8 mouse cellular contexts compared by ENCODE assay signal in genomic region chr6:125191332-125192015, GRCm38 (mm10). TPM values are rescaled to one million over a fixed set of nuclear protein-coding genes. Genes with fewer than 3 reads are reported as not detected.
DNase-seq lines count a peak whose midpoint lies in the region; ATAC-seq and TF ChIP-seq lines count a peak whose summit lies in the region.

TSS of gene Ncapd2 (minus strand) at chr6:125191701.
TSS of gene Mrpl51 (plus strand) at chr6:125191801.

- TF ChIP-seq CTCF in liver, embryonic 14.5 days (IDR thresholded peaks at IDR 0.05; ENCODE audit: low read depth) = peak; percentile 39; the same call in 1 of the 2 replicates
- TF ChIP-seq CTCF in stomach, postnatal 0 days (IDR thresholded peaks at IDR 0.05; ENCODE audit: low read depth) = peak; percentile 57

- H3K27ac ChIP-seq in forebrain, embryonic 10.5 days = peak within 1 kb of the TSS; percentile 99
- H3K27ac ChIP-seq in heart, embryonic 15.5 days = peak within 1 kb of the TSS; percentile 100
- H3K27ac ChIP-seq in liver, embryonic 14.5 days = peak within 1 kb of the TSS; percentile 98
- peak within 1 kb of the TSS; percentile 94 for H3K27ac ChIP-seq in neural tube, embryonic 11.5 days (ENCODE audit: low read depth, low read length)
- H3K27ac ChIP-seq in stomach, postnatal 0 days (replicated peaks) = peak within 1 kb of the TSS; percentile 97

- DNase-seq in CD8-positive naive resting alpha-beta T cell, adult 2 months (ENCODE audit: low read depth in 2 of 2, low spot score in 2 of 2) = peak; percentile 94 to 96
- DNase-seq in c-Kit-positive CD71-negative TER-119-negative erythroid progenitor cells, embryonic 14.5 days (ENCODE audit: low read depth) = peak; percentile 96
- DNase-seq in forebrain, embryonic 10.5 days (ENCODE audit: extremely low spot score, low spot score) = peak; percentile 99
- DNase-seq in kidney, postnatal 25 days = peak; percentile 99
- peak; percentile 94 to 96 (median 94) for DNase-seq in liver, embryonic 14.5 days (ENCODE audit: low read depth in 3 of 3, low spot score in 3 of 3)
- peak; percentile 100 for DNase-seq in neural tube, embryonic 11.5 days (ENCODE audit: low spot score)
- DNase-seq in stomach, postnatal 0 days (ENCODE audit: low spot score) = peak; percentile 98

- no peaks in the 10 kb centered on the region for H3K9me3 ChIP-seq in forebrain, embryonic 10.5 days
- H3K9me3 ChIP-seq in heart, embryonic 15.5 days (replicated peaks) = no peaks in the 10 kb centered on the region
- H3K9me3 ChIP-seq in liver, embryonic 14.5 days (ENCODE audit: control insufficient read depth, low read length) = no peaks in the 10 kb centered on the region
- H3K9me3 ChIP-seq in neural tube, embryonic 11.5 days (ENCODE audit: control insufficient read depth, low read length) = no peaks in the 10 kb centered on the region
- H3K9me3 ChIP-seq in stomach, postnatal 0 days (ENCODE audit: control insufficient read depth, low read length) = no peaks in the 10 kb centered on the region

- H3K27me3 ChIP-seq in forebrain, embryonic 10.5 days (ENCODE audit: poor library complexity, severe bottlenecking) = no peaks in the 10 kb centered on the region
- H3K27me3 ChIP-seq in heart, embryonic 15.5 days = no peaks in the 10 kb centered on the region
- no peaks in the 10 kb centered on the region for H3K27me3 ChIP-seq in liver, embryonic 14.5 days (ENCODE audit: control insufficient read depth, insufficient read depth, low read length)
- H3K27me3 ChIP-seq in neural tube, embryonic 11.5 days (ENCODE audit: control insufficient read depth, insufficient read depth, low read length) = no peaks in the 10 kb centered on the region
- H3K27me3 ChIP-seq in stomach, postnatal 0 days (ENCODE audit: control insufficient read depth, insufficient read depth, low read length) = no peaks in the 10 kb centered on the region

- H3K4me1 ChIP-seq in forebrain, embryonic 10.5 days = peaks cover 22% of the 10 kb centered on the region
- peaks cover 23% of the 10 kb centered on the region for H3K4me1 ChIP-seq in heart, embryonic 15.5 days (replicated peaks)
- H3K4me1 ChIP-seq in liver, embryonic 14.5 days (replicated peaks; ENCODE audit: control insufficient read depth in 2 of 2, insufficient read depth in 2 of 2, low read length in 1 of 2) = peaks cover 8 to 9% of the 10 kb centered on the region in 2 experiments
- H3K4me1 ChIP-seq in neural tube, embryonic 11.5 days (ENCODE audit: control insufficient read depth, insufficient read depth, low read length) = peaks cover 2% of the 10 kb centered on the region; the same call in 1 of the 2 replicates
- 0 out of 2 replicates have a peak, but pooled peaks cover 3% of the 10 kb centered on the region for H3K4me1 ChIP-seq in stomach, postnatal 0 days (replicated peaks; ENCODE audit: control insufficient read depth, insufficient read depth)

- H3K4me2 ChIP-seq in heart, embryonic 15.5 days = peak within 1 kb of the TSS; percentile 81
- peak within 1 kb of the TSS; percentile 98 for H3K4me2 ChIP-seq in liver, embryonic 14.5 days (ENCODE audit: low read depth)
- peak within 1 kb of the TSS; percentile 85 for H3K4me2 ChIP-seq in neural tube, embryonic 11.5 days (ENCODE audit: low read depth)
- peak within 1 kb of the TSS; percentile 77 for H3K4me2 ChIP-seq in stomach, postnatal 0 days (replicated peaks; ENCODE audit: low read depth)

- peak; percentile 95 for ATAC-seq in heart, embryonic 15.5 days (replicated peaks; ENCODE audit: insufficient number of reproducible peaks, insufficient read depth, low FRiP score, low read depth)
- peak; percentile 91 for ATAC-seq in liver, embryonic 14.5 days (ENCODE audit: insufficient read depth)
- ATAC-seq in neural tube, embryonic 11.5 days (ENCODE audit: insufficient read depth, low FRiP score, low TSS enrichment) = peak; percentile 97
- peak; percentile 97 for ATAC-seq in stomach, postnatal 0 days (ENCODE audit: low FRiP score, low TSS enrichment)

- under 1% methylated on average over 54 of the region's 54 CpGs for WGBS in forebrain, embryonic 10.5 days
- WGBS in heart, embryonic 15.5 days = under 1% methylated on average over 54 of the region's 54 CpGs
- WGBS in liver, embryonic 14.5 days (ENCODE audit: insufficient replicate concordance) = under 1% methylated on average over 54 of the region's 54 CpGs
- under 1% methylated on average over 54 of the region's 54 CpGs for WGBS in neural tube, embryonic 11.5 days
- WGBS in stomach, postnatal 0 days = under 1% methylated on average over 53 of the region's 54 CpGs

- peak within 1 kb of the TSS; percentile 86 for H3K9ac ChIP-seq in heart, embryonic 15.5 days
- H3K9ac ChIP-seq in liver, embryonic 14.5 days (replicated peaks) = peak within 1 kb of the TSS; percentile 96
- peak within 1 kb of the TSS; percentile 76 for H3K9ac ChIP-seq in neural tube, embryonic 11.5 days (ENCODE audit: low read length)
- peak within 1 kb of the TSS; percentile 73 for H3K9ac ChIP-seq in stomach, postnatal 0 days (ENCODE audit: low read length)

- peak within 1 kb of the TSS; percentile 77 for H3K4me3 ChIP-seq in forebrain, embryonic 10.5 days
- H3K4me3 ChIP-seq in heart, embryonic 15.5 days = peak within 1 kb of the TSS; percentile 80
- H3K4me3 ChIP-seq in liver, embryonic 14.5 days (ENCODE audit: insufficient read depth in 1 of 2, low read depth in 2 of 2, low read length in 2 of 2) = peak within 1 kb of the TSS; percentile 84 to 91
- peak within 1 kb of the TSS; percentile 60 for H3K4me3 ChIP-seq in neural tube, embryonic 11.5 days (ENCODE audit: low read depth, low read length)
- peak within 1 kb of the TSS; percentile 65 for H3K4me3 ChIP-seq in stomach, postnatal 0 days (ENCODE audit: low read depth, low read length)

- peaks cover 61% of the 10 kb centered on the region for H3K36me3 ChIP-seq in forebrain, embryonic 10.5 days (replicated peaks)
- H3K36me3 ChIP-seq in heart, embryonic 15.5 days = peaks cover 54% of the 10 kb centered on the region
- peaks cover 53% of the 10 kb centered on the region for H3K36me3 ChIP-seq in liver, embryonic 14.5 days (replicated peaks; ENCODE audit: control insufficient read depth, insufficient read depth, low read depth)
- peaks cover 8% of the 10 kb centered on the region; the same call in 1 of the 2 replicates for H3K36me3 ChIP-seq in neural tube, embryonic 11.5 days (ENCODE audit: control insufficient read depth, insufficient read depth, low read length)
- H3K36me3 ChIP-seq in stomach, postnatal 0 days (ENCODE audit: control insufficient read depth, insufficient read depth, low read length) = peaks cover 6% of the 10 kb centered on the region; the same call in 1 of the 2 replicates

- TF ChIP-seq EP300 in liver, embryonic 14.5 days (IDR thresholded peaks at IDR 0.05; ENCODE audit: low read depth) = no peak
- TF ChIP-seq EP300 in stomach, postnatal 0 days (optimal IDR thresholded peaks at IDR 0.05) = no peak

RNA-seq across cellular contexts. Expression of gene Ncapd2, which starts in this region (rescaled TPM):
- polyA plus RNA-seq in forebrain, embryonic 10.5 days (2016; fragmentation: Nextera tagmentation; extraction: Ambion mirVana) = 271 and 274 TPM in 2 replicates
- polyA plus RNA-seq in heart, embryonic 15.5 days (2015; fragmentation: Nextera tagmentation; extraction: Ambion mirVana) = 66.1 and 93.1 TPM in 2 replicates
- polyA plus RNA-seq in liver, embryonic 14.5 days (2012; rRNA removed) = 108 and 148 TPM in 2 replicates
- 66.8 and 80.4 TPM in 2 replicates for polyA plus RNA-seq in liver, embryonic 14.5 days (2014; fragmentation: Nextera tagmentation; extraction: Ambion mirVana)
- 137 and 139 TPM in 2 replicates for polyA plus RNA-seq in neural tube, embryonic 11.5 days (2014; fragmentation: Nextera tagmentation; extraction: Ambion mirVana)
- 15.3 and 16.6 TPM in 2 replicates for polyA plus RNA-seq in stomach, postnatal 0 days (2015; fragmentation: Nextera tagmentation; extraction: Ambion mirVana)

RNA-seq across cellular contexts. Expression of gene Mrpl51, which starts in this region (rescaled TPM):
- 232 and 239 TPM in 2 replicates for polyA plus RNA-seq in forebrain, embryonic 10.5 days (2016; fragmentation: Nextera tagmentation; extraction: Ambion mirVana)
- 233 and 272 TPM in 2 replicates for polyA plus RNA-seq in heart, embryonic 15.5 days (2015; fragmentation: Nextera tagmentation; extraction: Ambion mirVana)
- 22.2 and 50.9 TPM in 2 replicates for polyA plus RNA-seq in liver, embryonic 14.5 days (2012; rRNA removed)
- 178 and 182 TPM in 2 replicates for polyA plus RNA-seq in liver, embryonic 14.5 days (2014; fragmentation: Nextera tagmentation; extraction: Ambion mirVana)
- polyA plus RNA-seq in neural tube, embryonic 11.5 days (2014; fragmentation: Nextera tagmentation; extraction: Ambion mirVana) = 178 and 192 TPM in 2 replicates
- polyA plus RNA-seq in stomach, postnatal 0 days (2015; fragmentation: Nextera tagmentation; extraction: Ambion mirVana) = 196 and 211 TPM in 2 replicates

Comparison
In these comparisons a context has a peak if more than half of its experiments do, and no peak if none do; other contexts are left out.
1. Peak in every context shown above with its lines: DNase-seq, ATAC-seq, H3K4me3 ChIP-seq and H3K27ac ChIP-seq.